ENCODE assay signal across 8 mouse cellular contexts in the genomic region with DNA sequence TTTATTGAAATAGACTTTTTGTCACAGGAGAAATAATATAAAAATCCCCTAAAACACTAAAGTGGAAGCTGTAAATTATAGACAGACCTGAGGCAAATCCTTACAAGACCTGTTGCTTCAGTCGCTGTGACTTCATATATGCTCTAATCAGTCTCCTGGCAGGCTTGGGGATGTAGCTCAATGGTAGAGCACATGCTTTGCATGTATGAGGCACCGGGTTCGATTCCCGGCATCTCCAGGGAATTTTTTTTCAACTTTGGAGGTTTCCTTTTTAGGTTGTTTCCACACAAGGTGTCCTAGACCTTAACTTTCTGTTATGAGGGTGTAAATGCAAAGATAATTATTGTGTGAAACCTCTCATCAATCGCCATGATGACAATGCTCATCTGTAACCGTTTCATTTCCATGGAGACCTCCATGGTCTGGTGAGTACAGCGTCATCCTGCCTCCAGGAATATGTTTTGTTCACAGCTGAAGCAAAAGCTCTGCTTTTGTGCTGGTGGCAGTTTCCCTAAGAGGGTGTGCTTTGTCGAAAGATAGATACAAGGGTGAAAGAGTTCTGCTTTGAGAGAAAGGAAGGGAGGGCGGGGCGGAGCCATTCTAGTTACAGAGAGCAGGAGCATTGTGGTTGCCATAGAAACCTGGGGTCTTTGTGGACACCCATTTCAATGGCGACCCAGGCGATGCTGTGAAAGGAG. TPM values are rescaled to one million over a fixed set of nuclear protein-coding genes. Genes with fewer than 3 reads are reported as not detected.
A peak's percentile ranks its signal among the peaks of the same experiment; 100 is the strongest.
DNase-seq lines count a peak whose midpoint lies in the region; ATAC-seq and TF ChIP-seq lines count a peak whose summit lies in the region.

Gene Tceal3, plus strand, starts transcription at position 644 of the 698 bp plus-strand sequence.

- 0 out of 2 replicates have a peak, but pooled peaks have one; percentile 23 for ATAC-seq in stomach, embryonic 14.5 days (ENCODE audit: insufficient number of reproducible peaks, insufficient read depth, low FRiP score, low read depth)
- no peak for ATAC-seq in stomach, postnatal 0 days (ENCODE audit: low FRiP score, low TSS enrichment)
- no peak for ATAC-seq in embryonic facial prominence, embryonic 13.5 days (ENCODE audit: insufficient number of reproducible peaks, insufficient read depth, low FRiP score, low TSS enrichment, low read depth)
- ATAC-seq in midbrain, embryonic 15.5 days (replicated peaks) = peak; percentile 98

- DNase-seq in stomach, postnatal 0 days (ENCODE audit: low spot score) = no peak
- peak; percentile 66 to 79 for DNase-seq in layer of hippocampus, adult 2 months (ENCODE audit: low spot score in 2 of 2)
- no peak for DNase-seq in urinary bladder, postnatal 4 days (ENCODE audit: low spot score in 2 of 2)
- no peak for DNase-seq in gastrocnemius, postnatal 14 days
- DNase-seq in heart, adult 11 months = no peak

- H3K36me3 ChIP-seq in stomach, embryonic 14.5 days (ENCODE audit: control insufficient read depth, insufficient read depth, low read length) = no peaks in the 10 kb centered on the region
- H3K36me3 ChIP-seq in stomach, postnatal 0 days (ENCODE audit: control insufficient read depth, insufficient read depth, low read length) = no peaks in the 10 kb centered on the region
- H3K36me3 ChIP-seq in embryonic facial prominence, embryonic 13.5 days = no peaks in the 10 kb centered on the region
- no peaks in the 10 kb centered on the region for H3K36me3 ChIP-seq in midbrain, embryonic 15.5 days (replicated peaks)

- 55% methylated on average over 12 of the region's 12 CpGs for WGBS in stomach, embryonic 14.5 days
- WGBS in stomach, postnatal 0 days = 52% methylated on average over 12 of the region's 12 CpGs
- 49% methylated on average over 12 of the region's 12 CpGs for WGBS in embryonic facial prominence, embryonic 13.5 days
- 34% methylated on average over 12 of the region's 12 CpGs for WGBS in midbrain, embryonic 15.5 days

- H3K4me1 ChIP-seq in stomach, embryonic 14.5 days (ENCODE audit: control insufficient read depth, insufficient read depth, low read length) = no peaks in the 10 kb centered on the region
- no peaks in the 10 kb centered on the region for H3K4me1 ChIP-seq in stomach, postnatal 0 days (replicated peaks; ENCODE audit: control insufficient read depth, insufficient read depth)
- H3K4me1 ChIP-seq in embryonic facial prominence, embryonic 13.5 days = no peaks in the 10 kb centered on the region
- H3K4me1 ChIP-seq in midbrain, embryonic 15.5 days = no peaks in the 10 kb centered on the region

- no peak within 1 kb of the TSS for H3K9ac ChIP-seq in stomach, embryonic 14.5 days (replicated peaks; ENCODE audit: low read depth, low read length)
- H3K9ac ChIP-seq in stomach, postnatal 0 days (ENCODE audit: low read length) = no peak within 1 kb of the TSS
- H3K9ac ChIP-seq in embryonic facial prominence, embryonic 13.5 days = no peak within 1 kb of the TSS
- H3K9ac ChIP-seq in midbrain, embryonic 15.5 days = peak within 1 kb of the TSS; percentile 50

- intact Hi-C loops in gastrocnemius, postnatal 14 days (cut with DNase I; ENCODE audit: low total_unique reads) = no loop called here

- H3K27me3 ChIP-seq in stomach, embryonic 14.5 days (ENCODE audit: control insufficient read depth, insufficient read depth, low read length) = no peaks in the 10 kb centered on the region
- H3K27me3 ChIP-seq in stomach, postnatal 0 days (ENCODE audit: control insufficient read depth, insufficient read depth, low read length) = no peaks in the 10 kb centered on the region
- H3K27me3 ChIP-seq in embryonic facial prominence, embryonic 13.5 days = 0 out of 2 replicates have a peak, but pooled peaks cover 4% of the 10 kb centered on the region
- H3K27me3 ChIP-seq in midbrain, embryonic 15.5 days (replicated peaks) = no peaks in the 10 kb centered on the region

- H3K27ac ChIP-seq in stomach, embryonic 14.5 days (ENCODE audit: low read length) = no peak within 1 kb of the TSS
- no peak within 1 kb of the TSS for H3K27ac ChIP-seq in stomach, postnatal 0 days (replicated peaks)
- no peak within 1 kb of the TSS for H3K27ac ChIP-seq in embryonic facial prominence, embryonic 13.5 days
- peak within 1 kb of the TSS; percentile 82 for H3K27ac ChIP-seq in layer of hippocampus, adult 2 months
- H3K27ac ChIP-seq in midbrain, embryonic 15.5 days = peak within 1 kb of the TSS; percentile 90

- H3K9me3 ChIP-seq in stomach, embryonic 14.5 days (ENCODE audit: control insufficient read depth, low read depth, low read length) = no peaks in the 10 kb centered on the region
- no peaks in the 10 kb centered on the region for H3K9me3 ChIP-seq in stomach, postnatal 0 days (ENCODE audit: control insufficient read depth, low read length)
- H3K9me3 ChIP-seq in embryonic facial prominence, embryonic 13.5 days = no peaks in the 10 kb centered on the region
- H3K9me3 ChIP-seq in midbrain, embryonic 15.5 days = no peaks in the 10 kb centered on the region

- no peak within 1 kb of the TSS for H3K4me3 ChIP-seq in stomach, embryonic 14.5 days (ENCODE audit: low read depth, low read length)
- no peak within 1 kb of the TSS for H3K4me3 ChIP-seq in stomach, postnatal 0 days (ENCODE audit: low read depth, low read length)
- H3K4me3 ChIP-seq in embryonic facial prominence, embryonic 13.5 days = no peak within 1 kb of the TSS
- H3K4me3 ChIP-seq in layer of hippocampus, adult 2 months = peak within 1 kb of the TSS; percentile 59
- peak within 1 kb of the TSS; percentile 44 for H3K4me3 ChIP-seq in midbrain, embryonic 15.5 days

- no peak within 1 kb of the TSS for H3K4me2 ChIP-seq in stomach, embryonic 14.5 days (replicated peaks; ENCODE audit: low read depth, low read length)
- H3K4me2 ChIP-seq in stomach, postnatal 0 days (replicated peaks; ENCODE audit: low read depth) = no peak within 1 kb of the TSS
- H3K4me2 ChIP-seq in embryonic facial prominence, embryonic 13.5 days = peak within 1 kb of the TSS; percentile 35
- H3K4me2 ChIP-seq in midbrain, embryonic 15.5 days = peak within 1 kb of the TSS; percentile 45

- no peak for TF ChIP-seq CTCF in stomach, postnatal 0 days (IDR thresholded peaks at IDR 0.05; ENCODE audit: low read depth)
- TF ChIP-seq CTCF in layer of hippocampus, adult 2 months (conservative IDR thresholded peaks at IDR 0.05) = no peak

- no peak for TF ChIP-seq EP300 in stomach, postnatal 0 days (optimal IDR thresholded peaks at IDR 0.05)

RNA-seq across cellular contexts. Expression of gene Tceal3, which starts in this region (rescaled TPM):
- 7.1 and 8.4 TPM in 2 replicates for polyA plus RNA-seq in stomach, embryonic 14.5 days (2014; fragmentation: Nextera tagmentation; extraction: Ambion mirVana)
- 6.9 and 8.0 TPM in 2 replicates for polyA plus RNA-seq in stomach, postnatal 0 days (2015; fragmentation: Nextera tagmentation; extraction: Ambion mirVana)
- polyA plus RNA-seq in embryonic facial prominence, embryonic 13.5 days (2015; fragmentation: Nextera tagmentation; extraction: Ambion mirVana) = 26.1 and 32.9 TPM in 2 replicates
- 100 to 1,000 TPM; 193 to 204 TPM for total RNA-seq in layer of hippocampus, adult 2 months (2021)
- polyA plus RNA-seq in midbrain, embryonic 15.5 days (2015; fragmentation: Nextera tagmentation; extraction: Ambion mirVana) = 91.5 and 91.6 TPM in 2 replicates
- 1 to 10 TPM; 2.1 to 2.3 TPM for total RNA-seq in gastrocnemius, postnatal 14 days (2021)

Comparison
In these comparisons a context has a peak if more than half of its experiments do, and no peak if none do; other contexts are left out.
1. RNA of gene Tceal3 (total RNA-seq): 193 to 204 TPM in layer of hippocampus, adult 2 months; 2.1 to 2.3 TPM in gastrocnemius, postnatal 14 days; every median in the first group is over 10 times any median in the second.
2. ATAC-seq: peak in stomach, embryonic 14.5 days (single experiment) and midbrain, embryonic 15.5 days (single experiment); none in stomach, postnatal 0 days (single experiment) and embryonic facial prominence, embryonic 13.5 days (single experiment).
3. H3K27ac ChIP-seq: peak in layer of hippocampus, adult 2 months (single experiment) and midbrain, embryonic 15.5 days (single experiment); none in stomach, embryonic 14.5 days (single experiment), stomach, postnatal 0 days (single experiment) and embryonic facial prominence, embryonic 13.5 days (single experiment).
4. H3K4me2 ChIP-seq: peak in embryonic facial prominence, embryonic 13.5 days (single experiment) and midbrain, embryonic 15.5 days (single experiment); none in stomach, embryonic 14.5 days (single experiment) and stomach, postnatal 0 days (single experiment).
5. H3K4me3 ChIP-seq: peak in layer of hippocampus, adult 2 months (single experiment) and midbrain, embryonic 15.5 days (single experiment); none in stomach, embryonic 14.5 days (single experiment), stomach, postnatal 0 days (single experiment) and embryonic facial prominence, embryonic 13.5 days (single experiment).
6. DNase-seq: peak in layer of hippocampus, adult 2 months (2 of 2); none in stomach, postnatal 0 days (single experiment), urinary bladder, postnatal 4 days (0 of 2), gastrocnemius, postnatal 14 days (single experiment) and heart, adult 11 months (single experiment).